Mouse (Mus musculus) erythroblast, embryonic 14.5 days (primary cell): Measurements from ENCODE around the gene Fis1.

Source experiments
- GATA1 ChIP-seq: IDR thresholded peaks from 2 replicates; pipeline ENCODE4 v1.6.1; 2012; ENCODE audit warnings: low read length, inconsistent platforms, mixed read lengths
- TAL1 ChIP-seq: IDR thresholded peaks from 3 replicates; pipeline ENCODE4 v1.6.1; 2012; ENCODE audit warnings: low read length, inconsistent platforms, mixed read lengths

DNA sequence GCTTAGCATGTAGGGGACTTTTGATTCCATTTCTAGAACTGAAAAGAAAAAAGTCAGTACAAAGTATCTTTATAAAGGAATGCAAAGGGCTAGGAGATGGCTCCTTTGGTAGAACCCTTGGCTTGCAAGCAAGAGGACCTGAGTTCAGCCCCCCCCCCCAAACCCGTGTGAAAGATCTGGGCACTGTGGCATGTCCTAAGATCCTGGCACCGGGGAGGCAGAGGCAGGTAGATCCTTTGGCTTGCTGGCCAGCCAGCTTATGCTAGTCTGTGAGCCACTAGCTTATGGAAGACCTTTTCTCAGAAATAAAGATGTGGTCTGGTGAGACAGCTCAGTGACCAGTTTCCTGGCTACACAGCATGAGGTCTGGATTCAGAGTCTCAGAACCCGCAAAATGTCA, 38.9 kb upstream of the Fis1 start:
- TF ChIP-seq GATA1 (no peak), TAL1 (no peak)
